Mouse (Mus musculus): ENCODE data around the gene Slc25a34. TPM values are rescaled to one million over a fixed set of nuclear protein-coding genes. Genes with fewer than 3 reads are reported as not detected.

Gene Slc25a34
- polyA plus RNA-seq, 1 experiment from 2014 or later = not detected

DNA sequence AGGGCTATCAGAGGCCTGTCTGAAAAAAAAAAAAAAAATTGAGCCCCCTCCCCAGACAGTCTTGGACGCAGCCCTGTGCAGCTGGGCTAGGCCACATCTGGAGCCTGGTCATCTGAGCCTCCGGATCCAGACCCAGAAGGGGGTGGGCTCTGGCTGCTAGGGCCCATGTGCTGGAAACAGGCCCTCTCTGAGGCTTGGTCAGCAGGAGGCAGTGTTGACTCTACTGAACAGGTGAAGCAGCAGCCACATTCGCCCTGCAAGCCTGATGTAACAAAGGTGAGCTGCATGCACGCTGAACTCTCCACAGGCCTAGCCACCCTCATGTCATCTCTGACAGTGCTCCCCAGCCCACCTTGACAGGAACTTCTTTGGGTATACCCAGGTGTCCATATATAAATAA is 36.1 kb upstream of the Slc25a34 start:
- H3K27ac ChIP-seq (ENCODE audit: low read depth, low read length) = no peak overlapping the region
- H3K4me1 ChIP-seq (replicated peaks; ENCODE audit: control insufficient read depth, insufficient read depth, low read length) = peaks cover 13% of the 10 kb centered on the region
- DNase-seq (ENCODE audit: low spot score) (no peak), ATAC-seq (replicated peaks; ENCODE audit: low FRiP score) (no peak)
- no peak overlapping the region for H3K4me2 ChIP-seq
- H3K9me3 ChIP-seq (ENCODE audit: control insufficient read depth, low read length) = no peaks in the 10 kb centered on the region
- no peaks in the 10 kb centered on the region for H3K27me3 ChIP-seq (replicated peaks; ENCODE audit: control insufficient read depth, insufficient read depth, low read length)
- 71% methylated on average over 4 of the region's 4 CpGs for WGBS
- H3K9ac ChIP-seq (ENCODE audit: low read depth, low read length) = no peak overlapping the region
- 0 out of 2 replicates have a peak, but pooled peaks cover 4% of the 10 kb centered on the region for H3K36me3 ChIP-seq (ENCODE audit: control insufficient read depth, insufficient read depth, low read length)
- H3K4me3 ChIP-seq (ENCODE audit: low read depth, low read length) = no peak overlapping the region

GRCm38 (mm10) chr4:141658846-141659484 is 35.3 kb upstream of the Slc25a34 start:
- Histone ChIP-seq H3K4me3 (ENCODE audit: low read depth, low read length) (no peak overlapping the region), H3K36me3 (ENCODE audit: control insufficient read depth, insufficient read depth, low read length) (peaks cover 5% of the 10 kb centered on the region; the same call in 1 of the 2 replicates), H3K4me1 (replicated peaks; ENCODE audit: control insufficient read depth, insufficient read depth, low read length) (peaks cover 9% of the 10 kb centered on the region), H3K27ac (ENCODE audit: low read depth, low read length) (no peak overlapping the region), H3K9ac (ENCODE audit: low read depth, low read length) (no peak overlapping the region), H3K4me2 (no peak overlapping the region), H3K27me3 (replicated peaks; ENCODE audit: control insufficient read depth, insufficient read depth, low read length) (no peaks in the 10 kb centered on the region), H3K9me3 (ENCODE audit: control insufficient read depth, low read length) (no peaks in the 10 kb centered on the region)
- 88% methylated on average over 6 of the region's 6 CpGs for WGBS
- DNase-seq (ENCODE audit: low spot score) (no peak), ATAC-seq (replicated peaks; ENCODE audit: low FRiP score) (no peak)

GRCm38 (mm10) chr4:141656932-141657331 is 33.3 kb upstream of the Slc25a34 start:
- DNase-seq (ENCODE audit: low spot score) = no peak
- no peaks in the 10 kb centered on the region for H3K9me3 ChIP-seq (ENCODE audit: control insufficient read depth, low read length)
- 86% methylated on average over 8 of the region's 8 CpGs for WGBS
- H3K27me3 ChIP-seq (replicated peaks; ENCODE audit: control insufficient read depth, insufficient read depth, low read length) = no peaks in the 10 kb centered on the region
- ATAC-seq (replicated peaks; ENCODE audit: low FRiP score) = no peak
- H3K4me3 ChIP-seq (ENCODE audit: low read depth, low read length) = no peak overlapping the region
- no peak overlapping the region for H3K27ac ChIP-seq (ENCODE audit: low read depth, low read length)
- H3K9ac ChIP-seq (ENCODE audit: low read depth, low read length) = no peak overlapping the region
- no peak overlapping the region for H3K4me2 ChIP-seq
- peaks cover 9% of the 10 kb centered on the region; the same call in 1 of the 2 replicates for H3K36me3 ChIP-seq (ENCODE audit: control insufficient read depth, insufficient read depth, low read length)
- H3K4me1 ChIP-seq (replicated peaks; ENCODE audit: control insufficient read depth, insufficient read depth, low read length) = no peaks in the 10 kb centered on the region; the same call in 1 of the 2 replicates

- 61% methylated on average over 12 of the region's 12 CpGs for WGBS
- H3K4me2 ChIP-seq = no peak overlapping the region
- no peak overlapping the region for H3K4me3 ChIP-seq (ENCODE audit: low read depth, low read length)
- no peaks in the 10 kb centered on the region; the same call in 1 of the 2 replicates for H3K4me1 ChIP-seq (replicated peaks; ENCODE audit: control insufficient read depth, insufficient read depth, low read length)
- H3K9me3 ChIP-seq (ENCODE audit: control insufficient read depth, low read length) = no peaks in the 10 kb centered on the region
- H3K36me3 ChIP-seq (ENCODE audit: control insufficient read depth, insufficient read depth, low read length) = peaks cover 11% of the 10 kb centered on the region; the same call in 1 of the 2 replicates
- H3K9ac ChIP-seq (ENCODE audit: low read depth, low read length) = no peak overlapping the region
- no peak overlapping the region for H3K27ac ChIP-seq (ENCODE audit: low read depth, low read length)
- DNase-seq (ENCODE audit: low spot score) (no peak), ATAC-seq (replicated peaks; ENCODE audit: low FRiP score) (no peak)
- H3K27me3 ChIP-seq (replicated peaks; ENCODE audit: control insufficient read depth, insufficient read depth, low read length) = no peaks in the 10 kb centered on the region
Measured at GRCm38 (mm10) chr4:141655908-141656608, 32.4 kb upstream of the Slc25a34 start.

DNA sequence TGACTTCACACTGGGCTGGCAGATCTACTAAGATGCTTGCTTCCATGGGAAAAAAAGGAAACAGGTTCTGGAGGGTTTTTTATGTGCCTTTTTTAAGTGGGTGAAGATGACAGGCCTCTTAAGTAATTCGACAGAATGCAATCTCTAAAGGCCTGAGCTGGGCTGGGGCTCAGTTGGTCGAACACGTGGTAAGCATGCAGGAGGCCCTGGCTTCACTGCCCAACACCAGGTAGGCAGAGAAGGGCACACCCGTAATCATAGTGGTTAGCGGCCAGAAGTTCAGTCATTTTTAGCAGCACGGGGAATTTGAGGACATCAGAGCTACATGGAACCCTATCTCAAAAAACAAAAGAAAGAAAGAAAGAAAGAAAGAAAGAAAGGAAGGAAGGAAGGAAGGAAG is 30.9 kb upstream of the Slc25a34 start:
- Histone ChIP-seq H3K4me1 (replicated peaks; ENCODE audit: control insufficient read depth, insufficient read depth, low read length) (no peaks in the 10 kb centered on the region; the same call in 1 of the 2 replicates), H3K9me3 (ENCODE audit: control insufficient read depth, low read length) (no peaks in the 10 kb centered on the region), H3K27ac (ENCODE audit: low read depth, low read length) (no peak overlapping the region), H3K4me3 (ENCODE audit: low read depth, low read length) (no peak overlapping the region), H3K9ac (ENCODE audit: low read depth, low read length) (no peak overlapping the region), H3K4me2 (no peak overlapping the region), H3K27me3 (replicated peaks; ENCODE audit: control insufficient read depth, insufficient read depth, low read length) (no peaks in the 10 kb centered on the region), H3K36me3 (ENCODE audit: control insufficient read depth, insufficient read depth, low read length) (peaks cover 10% of the 10 kb centered on the region; the same call in 1 of the 2 replicates)
- WGBS = 90% methylated on average over 6 of the region's 6 CpGs
- ATAC-seq (replicated peaks; ENCODE audit: low FRiP score) (no peak), DNase-seq (ENCODE audit: low spot score) (no peak)

GRCm38 (mm10) chr4:141653813-141654212 is 30.2 kb upstream of the Slc25a34 start:
- no peak overlapping the region for H3K9ac ChIP-seq (ENCODE audit: low read depth, low read length)
- H3K36me3 ChIP-seq (ENCODE audit: control insufficient read depth, insufficient read depth, low read length) = peaks cover 14% of the 10 kb centered on the region
- no peaks in the 10 kb centered on the region for H3K27me3 ChIP-seq (replicated peaks; ENCODE audit: control insufficient read depth, insufficient read depth, low read length)
- no peak overlapping the region for H3K4me2 ChIP-seq
- 92% methylated on average over 13 of the region's 13 CpGs for WGBS
- H3K9me3 ChIP-seq (ENCODE audit: control insufficient read depth, low read length) = no peaks in the 10 kb centered on the region
- H3K4me3 ChIP-seq (ENCODE audit: low read depth, low read length) = no peak overlapping the region
- DNase-seq (ENCODE audit: low spot score) (no peak), ATAC-seq (replicated peaks; ENCODE audit: low FRiP score) (no peak)
- no peak overlapping the region for H3K27ac ChIP-seq (ENCODE audit: low read depth, low read length)
- H3K4me1 ChIP-seq (replicated peaks; ENCODE audit: control insufficient read depth, insufficient read depth, low read length) = no peaks in the 10 kb centered on the region; the same call in 1 of the 2 replicates

DNA sequence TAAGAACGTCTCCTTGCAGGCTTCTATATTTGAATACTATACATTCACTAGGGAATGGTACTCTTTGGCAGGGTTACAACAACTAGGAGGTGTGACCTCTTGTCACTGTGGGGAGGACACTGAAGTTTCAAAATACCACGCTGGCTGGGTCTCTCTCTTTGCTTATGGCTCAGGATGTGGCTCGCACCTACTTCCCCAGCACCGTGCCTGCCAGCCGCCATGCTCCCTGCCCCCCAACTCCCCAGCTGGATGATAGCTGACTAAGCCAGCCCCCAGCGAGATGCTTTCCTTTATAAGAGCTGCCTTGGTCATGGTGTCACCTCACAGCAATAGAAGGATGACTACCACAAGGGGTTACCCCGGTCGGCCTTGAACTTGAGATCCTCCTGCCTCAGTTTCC is 29.4 kb upstream of the Slc25a34 start:
- Histone ChIP-seq H3K9ac (ENCODE audit: low read depth, low read length) (no peak overlapping the region), H3K27me3 (replicated peaks; ENCODE audit: control insufficient read depth, insufficient read depth, low read length) (no peaks in the 10 kb centered on the region), H3K36me3 (ENCODE audit: control insufficient read depth, insufficient read depth, low read length) (peaks cover 14% of the 10 kb centered on the region), H3K27ac (ENCODE audit: low read depth, low read length) (no peak overlapping the region), H3K9me3 (ENCODE audit: control insufficient read depth, low read length) (no peaks in the 10 kb centered on the region), H3K4me2 (no peak overlapping the region), H3K4me3 (ENCODE audit: low read depth, low read length) (no peak overlapping the region), H3K4me1 (replicated peaks; ENCODE audit: control insufficient read depth, insufficient read depth, low read length) (no peaks in the 10 kb centered on the region; the same call in 1 of the 2 replicates)
- ATAC-seq (replicated peaks; ENCODE audit: low FRiP score) (no peak), DNase-seq (ENCODE audit: low spot score) (no peak)
- 79% methylated on average over 8 of the region's 8 CpGs for WGBS

DNA sequence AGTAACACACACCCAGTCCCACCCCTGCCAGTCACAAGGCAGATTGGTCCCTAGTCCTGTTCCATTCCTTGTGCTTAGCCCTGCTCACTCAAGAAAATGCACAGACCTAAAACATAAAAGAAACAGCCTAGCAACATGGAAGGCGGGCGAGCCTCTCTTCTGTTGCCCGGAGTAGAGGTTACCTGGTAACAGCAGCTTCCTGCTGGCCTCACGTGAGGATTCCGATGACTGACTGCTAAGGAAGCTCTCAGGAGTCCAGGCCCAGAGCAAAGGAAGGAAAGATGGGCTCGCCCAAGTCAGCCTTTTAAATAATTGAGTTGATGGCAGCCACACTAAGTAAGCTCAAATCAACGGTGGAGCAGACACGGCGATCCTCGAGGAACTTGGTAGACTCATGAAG is 28.3 kb upstream of the Slc25a34 start:
- Histone ChIP-seq H3K9me3 (ENCODE audit: control insufficient read depth, low read length) (no peaks in the 10 kb centered on the region), H3K27ac (ENCODE audit: low read depth, low read length) (no peak overlapping the region), H3K27me3 (replicated peaks; ENCODE audit: control insufficient read depth, insufficient read depth, low read length) (no peaks in the 10 kb centered on the region), H3K4me1 (replicated peaks; ENCODE audit: control insufficient read depth, insufficient read depth, low read length) (no peaks in the 10 kb centered on the region; the same call in 1 of the 2 replicates), H3K36me3 (ENCODE audit: control insufficient read depth, insufficient read depth, low read length) (peaks cover 12% of the 10 kb centered on the region), H3K4me2 (no peak overlapping the region), H3K4me3 (ENCODE audit: low read depth, low read length) (no peak overlapping the region), H3K9ac (ENCODE audit: low read depth, low read length) (no peak overlapping the region)
- ATAC-seq (replicated peaks; ENCODE audit: low FRiP score) (no peak), DNase-seq (ENCODE audit: low spot score) (no peak)
- 92% methylated on average over 10 of the region's 10 CpGs for WGBS

DNA sequence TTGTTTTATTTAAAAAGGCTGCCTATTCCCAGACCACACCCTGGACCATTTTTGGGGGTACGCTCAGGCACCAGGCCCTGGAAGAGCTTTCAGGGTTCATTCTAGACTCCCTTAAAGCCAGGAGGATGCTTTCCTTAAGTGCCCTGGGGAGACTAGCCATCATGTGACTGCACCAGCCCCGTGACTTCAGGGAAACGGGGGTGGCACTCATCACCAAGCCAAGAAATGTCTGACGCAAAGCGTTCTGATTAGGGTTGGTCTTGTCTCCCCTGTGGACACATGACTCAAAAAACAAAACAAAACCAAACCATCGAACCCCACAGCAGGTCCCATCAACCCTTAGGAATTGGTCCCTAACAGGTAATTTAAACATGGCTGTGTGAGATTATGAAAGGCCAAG is 27.7 kb upstream of the Slc25a34 start:
- WGBS = 88% methylated on average over 6 of the region's 6 CpGs
- ATAC-seq (replicated peaks; ENCODE audit: low FRiP score) = no peak
- Histone ChIP-seq H3K27ac (ENCODE audit: low read depth, low read length) (no peak overlapping the region), H3K4me3 (ENCODE audit: low read depth, low read length) (no peak overlapping the region), H3K4me2 (no peak overlapping the region), H3K9ac (ENCODE audit: low read depth, low read length) (no peak overlapping the region), H3K9me3 (ENCODE audit: control insufficient read depth, low read length) (no peaks in the 10 kb centered on the region), H3K36me3 (ENCODE audit: control insufficient read depth, insufficient read depth, low read length) (peaks cover 12% of the 10 kb centered on the region), H3K4me1 (replicated peaks; ENCODE audit: control insufficient read depth, insufficient read depth, low read length) (no peaks in the 10 kb centered on the region), H3K27me3 (replicated peaks; ENCODE audit: control insufficient read depth, insufficient read depth, low read length) (no peaks in the 10 kb centered on the region)
- DNase-seq (ENCODE audit: low spot score) = no peak

All from liver, embryonic 11.5 days (tissue).